Mouse (Mus musculus): ENCODE data around the gene Ermn.

Ermn gene

DNA sequence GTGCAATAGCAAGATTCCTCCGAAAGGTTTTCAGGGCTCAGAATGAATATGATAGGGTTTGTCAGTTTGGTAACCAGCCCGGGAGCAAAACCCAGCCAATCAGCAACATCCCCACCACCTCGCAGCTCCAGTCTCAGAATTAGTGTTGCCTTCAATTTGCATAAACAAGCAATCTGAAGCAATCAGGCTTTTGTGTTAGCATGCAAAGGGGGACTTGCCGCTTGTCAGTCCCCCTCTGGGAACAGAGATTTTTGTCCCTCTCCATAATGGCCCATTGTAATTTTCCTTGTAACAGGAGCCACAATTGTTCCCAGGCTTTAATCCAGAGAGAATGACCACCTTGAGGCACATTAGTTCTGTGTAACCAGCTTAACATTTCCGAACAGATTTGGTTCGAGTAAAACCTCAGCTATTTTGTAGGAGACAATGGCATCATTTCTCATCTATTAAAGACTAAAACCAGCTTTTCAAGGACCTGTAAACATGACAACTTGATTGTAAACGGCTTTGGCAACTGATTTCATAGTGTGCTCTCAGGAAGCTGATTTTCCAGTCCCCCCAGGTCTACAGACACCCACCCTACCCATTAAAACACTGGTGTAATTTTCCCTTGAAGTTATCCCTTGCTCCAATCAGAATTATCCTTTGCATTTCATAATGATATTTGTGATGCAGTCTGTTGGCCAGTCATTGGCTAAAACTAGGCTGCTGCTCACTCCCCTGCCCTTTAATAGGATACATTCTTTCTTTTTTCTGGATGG is at the start of gene Ermn:
TSS of gene Ermn (minus strand) at position 44 of the 761 bp plus-strand sequence.
- DNase-seq (ENCODE audit: low spot score), result peak; percentile 20

DNA sequence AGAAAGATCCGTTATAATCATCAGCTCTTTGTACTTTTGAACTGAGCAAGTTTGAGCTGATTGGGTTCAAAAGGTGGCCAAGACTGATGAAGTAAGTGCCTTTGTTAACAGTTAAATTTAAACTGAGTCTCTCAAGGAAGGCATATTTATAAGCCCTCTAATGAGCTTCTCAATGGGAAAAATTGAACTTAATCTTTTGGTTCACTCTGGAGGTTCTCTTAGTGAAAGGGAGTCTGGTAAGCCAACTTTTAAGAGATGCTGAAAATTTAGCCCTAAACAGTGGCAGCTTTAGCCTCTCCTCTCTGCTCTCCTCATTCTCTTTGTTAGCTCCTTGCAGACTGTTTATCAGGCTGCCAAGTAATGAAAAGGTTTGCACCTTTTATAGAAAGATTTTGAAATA is 42.2 kb upstream of the Ermn start:
- no peak for DNase-seq (ENCODE audit: low spot score)

DNA sequence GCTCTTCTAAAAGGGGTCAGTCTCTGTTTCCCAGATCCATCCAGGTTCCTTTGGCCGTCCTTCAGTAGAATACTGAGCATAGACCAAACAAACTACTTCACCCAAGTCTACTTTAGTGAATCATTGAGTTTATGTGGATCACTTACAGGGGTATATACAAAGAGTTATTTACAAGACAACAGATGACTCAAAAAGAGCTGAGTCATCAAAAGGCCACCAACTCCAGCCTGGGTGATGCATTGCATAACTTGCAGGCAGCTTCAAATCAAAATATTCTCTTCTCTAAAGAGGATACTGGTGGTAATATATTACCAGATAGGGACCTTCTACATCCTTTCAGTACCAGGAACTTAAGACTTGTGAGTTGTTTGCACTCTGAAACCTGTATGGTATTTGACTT is 33.8 kb upstream of the Ermn start:
- DNase-seq (ENCODE audit: low spot score), result no peak

DNA sequence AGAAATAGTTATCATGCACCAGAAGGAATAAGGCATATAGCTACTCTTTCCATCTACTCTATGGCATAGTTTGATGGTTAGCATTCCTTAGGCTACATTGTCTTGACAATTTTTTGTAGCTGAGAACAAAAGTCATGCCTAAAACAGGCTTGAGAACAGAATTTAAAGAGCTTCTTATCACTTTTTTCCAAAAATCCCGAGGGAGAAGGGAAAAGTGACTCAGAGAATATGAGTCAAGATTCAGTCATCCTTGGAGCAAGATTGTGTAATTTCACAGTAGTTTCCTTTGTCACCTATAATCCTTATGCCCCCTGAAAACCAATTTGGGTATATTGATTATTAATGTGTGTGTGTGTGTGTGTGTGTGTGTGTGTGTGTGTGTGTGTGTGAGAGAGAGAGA is 27.2 kb upstream of the Ermn start:
- no peak for DNase-seq (ENCODE audit: low spot score)

DNA sequence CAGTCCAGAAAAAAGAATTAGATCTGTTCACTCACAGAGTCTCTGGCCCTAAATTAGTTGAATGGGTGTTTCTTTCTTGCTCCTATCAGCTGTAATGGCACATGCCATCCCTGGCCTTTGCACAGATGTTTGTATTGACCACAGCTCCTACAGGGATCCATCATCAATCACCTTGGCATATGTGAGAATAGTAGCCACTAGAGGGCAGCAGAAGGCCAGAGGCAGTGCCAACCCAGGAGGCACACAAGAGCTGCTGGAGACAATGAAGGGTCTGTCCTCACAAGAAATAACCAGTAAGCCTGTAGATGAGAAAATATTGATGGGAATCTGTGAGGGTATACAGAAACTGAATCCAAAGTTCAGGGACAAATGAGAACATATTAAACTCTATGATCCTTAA is 2.7 kb upstream of the Ermn start:
- peak; percentile 79 for DNase-seq (ENCODE audit: low spot score)

DNA sequence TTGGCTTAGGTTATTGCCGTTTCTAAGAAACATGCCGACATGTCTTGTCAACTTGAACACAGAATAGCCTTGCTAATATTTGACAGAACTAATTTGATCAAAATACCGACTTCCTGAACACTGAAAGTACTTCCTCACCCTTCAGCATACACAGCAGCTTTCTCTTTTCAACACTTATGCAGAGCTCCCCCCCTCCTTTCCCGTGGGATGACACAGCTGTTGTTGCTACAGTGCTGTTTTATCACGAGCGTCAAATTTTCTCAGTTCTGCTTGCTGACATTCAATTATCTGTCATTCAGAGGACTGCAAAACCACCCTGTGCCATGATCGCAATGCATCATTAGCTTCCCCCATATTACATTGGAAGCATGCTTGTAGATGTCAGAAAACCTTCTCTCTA is 10.8 kb downstream of the Ermn start:
- DNase-seq (ENCODE audit: low spot score), result peak; percentile 9

DNA sequence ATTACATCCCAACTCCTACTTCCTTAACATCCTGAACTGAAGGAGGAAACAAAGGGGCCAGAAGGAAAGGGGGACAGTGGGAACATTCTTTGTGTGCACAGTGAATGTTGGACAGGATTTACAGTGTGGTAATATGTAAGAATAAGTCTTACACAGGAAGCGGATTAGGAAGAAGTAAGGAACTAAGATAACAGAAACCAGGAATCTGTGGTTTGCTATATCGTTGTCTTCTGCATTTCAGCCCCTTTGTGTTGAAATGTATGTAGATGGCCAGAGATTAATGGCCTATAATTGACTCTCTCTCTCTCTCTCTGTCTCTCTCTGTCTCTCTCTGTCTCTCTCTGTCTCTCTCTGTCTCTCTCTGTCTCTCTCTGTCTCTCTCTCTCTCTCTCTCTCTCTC is 15.7 kb downstream of the Ermn start:
- DNase-seq (ENCODE audit: low spot score), result no peak

DNA sequence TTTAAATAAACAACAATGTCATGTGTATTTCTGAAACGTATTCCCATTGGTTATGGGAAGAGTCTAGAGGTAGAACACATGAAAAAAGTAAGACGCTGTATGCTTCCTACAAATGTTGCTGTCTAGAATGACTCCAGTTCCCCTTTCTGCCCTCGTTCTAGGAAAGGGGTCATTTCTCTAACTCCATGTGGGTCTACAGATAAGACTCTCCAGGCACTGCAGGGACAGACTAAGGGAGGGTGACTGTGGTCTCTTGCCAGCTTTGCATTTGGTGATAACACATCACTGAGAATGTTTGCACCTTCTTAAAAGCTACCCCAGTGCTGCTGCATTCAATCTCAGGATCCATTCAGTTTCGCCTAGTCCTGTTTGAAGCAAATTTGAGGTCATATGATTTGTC is 17.0 kb downstream of the Ermn start:
- no peak for DNase-seq (ENCODE audit: low spot score)

DNA sequence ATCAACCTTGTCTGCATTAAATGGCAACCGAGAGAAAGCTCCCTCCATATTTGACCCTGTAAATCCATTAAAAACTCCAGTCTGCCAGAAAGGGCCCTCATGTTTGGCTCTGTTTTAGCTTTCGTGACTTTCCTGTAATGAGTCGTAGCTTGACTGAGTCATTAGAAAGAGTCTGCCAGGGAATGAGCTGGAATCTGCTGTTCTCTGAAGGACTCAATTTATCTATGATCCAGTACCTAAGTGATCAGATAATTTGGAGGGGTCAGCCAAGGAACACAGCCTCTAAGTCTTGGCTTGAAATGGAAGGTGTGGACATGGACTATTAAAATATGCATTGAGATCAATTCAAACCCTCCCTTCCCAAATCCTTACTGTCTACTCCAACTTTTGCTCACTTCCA is 21.2 kb downstream of the Ermn start:
- DNase-seq (ENCODE audit: low spot score), result no peak

DNA sequence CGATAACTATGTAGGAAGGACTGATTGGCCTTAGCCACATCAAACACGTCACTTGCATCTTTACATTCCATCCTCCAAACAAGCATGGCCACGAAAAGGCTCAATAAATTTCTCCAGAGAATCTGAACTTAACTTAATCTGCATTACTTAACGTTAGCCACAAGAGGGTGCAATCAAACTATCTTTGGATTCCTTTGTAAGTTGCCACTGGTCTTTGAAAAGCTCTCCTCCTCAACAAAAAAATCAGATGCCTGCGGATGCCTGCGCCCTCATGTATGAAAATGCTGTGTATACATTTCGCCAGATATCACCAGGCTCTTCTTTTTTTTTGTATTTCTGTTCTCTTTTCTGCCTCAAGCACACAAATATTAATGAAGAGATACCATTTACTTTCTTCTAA is 23.3 kb downstream of the Ermn start:
- peak; percentile 83 for DNase-seq (ENCODE audit: low spot score)

DNA sequence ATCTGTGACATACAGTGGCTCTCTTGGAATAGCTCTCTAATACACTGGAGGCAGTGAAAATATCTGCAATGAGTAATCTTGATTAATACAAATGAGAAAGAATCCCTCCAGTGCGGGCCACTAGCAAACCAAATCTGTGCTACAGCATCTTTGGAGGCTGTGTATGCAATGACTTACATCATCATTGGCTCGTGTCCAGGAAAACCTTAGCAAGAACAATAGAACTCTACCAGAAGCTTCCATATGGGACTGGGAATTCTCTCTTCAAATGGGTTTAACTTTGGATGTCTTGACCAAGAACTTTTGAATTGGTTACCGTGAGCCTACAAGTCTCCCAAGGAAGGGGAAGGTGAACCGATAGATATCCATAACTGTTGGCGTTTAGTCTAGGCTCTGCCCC is 25.9 kb downstream of the Ermn start:
- DNase-seq (ENCODE audit: low spot score), result no peak

DNA sequence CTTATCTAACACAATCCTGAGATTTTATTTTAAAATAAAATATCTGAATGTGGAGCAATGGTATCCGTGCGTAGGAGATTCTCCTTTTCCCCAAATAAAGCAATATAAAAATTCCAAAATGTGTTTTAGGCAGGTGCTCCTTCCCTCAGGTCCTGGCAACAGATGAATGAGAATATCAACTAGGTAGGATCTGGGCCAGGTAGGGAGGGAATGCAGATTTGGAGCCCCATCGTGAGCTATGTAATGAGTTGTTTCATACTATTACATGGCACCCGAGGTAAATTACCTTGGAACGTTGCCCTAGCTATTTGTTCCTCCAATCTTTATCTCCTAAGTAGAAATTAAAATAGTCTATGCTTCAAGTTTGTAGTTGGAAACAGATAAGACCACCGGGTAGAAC is 29.1 kb downstream of the Ermn start:
- DNase-seq (ENCODE audit: low spot score), result no peak

DNA sequence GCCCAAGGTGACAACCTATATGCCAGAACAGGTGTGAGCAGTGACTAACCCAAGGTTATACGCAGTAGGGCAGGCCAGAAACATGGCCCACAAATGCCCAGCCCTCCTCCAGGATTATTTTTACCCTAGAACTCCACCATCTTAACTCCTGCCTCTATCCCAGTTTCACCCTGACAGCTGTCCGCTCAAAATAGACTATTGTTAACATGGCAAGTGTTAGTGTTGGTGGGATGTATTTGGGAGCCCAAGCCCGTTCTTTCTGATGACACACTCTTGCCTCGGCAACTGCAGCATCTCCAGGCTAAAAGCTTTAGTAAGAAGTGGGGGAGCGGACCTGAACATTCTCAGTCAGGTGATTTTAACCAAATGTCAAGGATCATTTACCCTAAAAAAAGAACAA is 45.6 kb downstream of the Ermn start:
- no peak for DNase-seq (ENCODE audit: low spot score)

DNA sequence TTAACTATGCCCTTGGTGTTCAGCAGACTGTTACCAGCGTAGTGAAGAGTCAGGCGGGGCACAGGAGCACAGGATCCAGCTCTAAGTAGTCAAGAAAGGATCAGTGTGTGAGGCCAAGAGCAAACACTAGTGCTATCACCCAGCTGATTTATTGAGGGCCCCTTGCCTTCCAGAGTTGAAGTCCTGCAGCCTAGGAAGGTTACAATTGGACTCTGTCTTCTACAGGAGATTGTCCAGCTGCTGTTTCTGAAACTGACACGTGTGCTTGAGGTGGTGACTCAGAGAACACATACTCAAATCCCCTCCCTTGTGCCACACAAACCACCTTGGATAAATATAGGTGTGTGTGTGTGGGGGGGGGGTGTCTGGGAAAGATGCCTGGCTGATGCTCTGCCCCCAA is 51.2 kb downstream of the Ermn start:
- DNase-seq (ENCODE audit: low spot score), result no peak

DNA sequence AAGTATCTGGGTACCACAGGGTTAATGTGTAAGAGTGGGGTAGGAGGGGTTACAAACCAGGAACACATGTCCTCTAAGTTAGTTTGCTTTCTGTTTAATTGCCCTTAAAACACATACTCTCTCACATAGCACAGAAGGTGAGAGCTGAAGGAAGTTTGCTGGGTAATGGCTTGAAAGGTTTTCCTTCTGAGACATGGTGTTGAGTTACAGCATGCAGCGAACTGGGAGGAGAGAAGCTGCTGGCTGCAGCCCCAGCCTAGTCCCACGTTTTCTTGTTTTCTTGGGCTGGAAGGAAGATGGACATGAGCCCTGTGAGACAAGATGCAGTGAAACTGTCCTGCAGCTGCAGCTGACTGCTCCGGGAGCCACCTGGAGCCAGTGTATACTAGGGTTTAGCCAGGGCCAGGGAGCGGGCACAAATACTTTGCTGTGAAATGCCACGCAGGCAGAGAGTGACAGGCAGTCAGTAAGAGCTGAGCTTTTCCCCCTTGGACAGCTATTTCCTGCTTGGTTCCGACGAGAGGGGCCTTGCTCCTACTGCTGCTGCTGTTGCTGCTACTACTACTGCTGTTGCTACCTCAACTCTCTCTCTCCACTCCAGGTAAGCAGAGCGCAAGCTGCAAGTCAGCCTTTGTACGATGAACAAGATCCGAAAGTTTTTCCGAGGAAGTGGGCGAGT is 54.8 kb downstream of the Ermn start, which contains the start of gene Galnt5:
TSS of gene Galnt5 (plus strand) at position 133 of the 679 bp plus-strand sequence.
- DNase-seq (ENCODE audit: low spot score), result no peak
